Mouse (Mus musculus): ENCODE measurements at regions not wholly inside any gene's neighbourhood (a gene's known extent, or its start where the extent isn't known, plus 50 kb on each side); places are given as distances from the start of the nearest gene placed in this dataset.

DNA sequence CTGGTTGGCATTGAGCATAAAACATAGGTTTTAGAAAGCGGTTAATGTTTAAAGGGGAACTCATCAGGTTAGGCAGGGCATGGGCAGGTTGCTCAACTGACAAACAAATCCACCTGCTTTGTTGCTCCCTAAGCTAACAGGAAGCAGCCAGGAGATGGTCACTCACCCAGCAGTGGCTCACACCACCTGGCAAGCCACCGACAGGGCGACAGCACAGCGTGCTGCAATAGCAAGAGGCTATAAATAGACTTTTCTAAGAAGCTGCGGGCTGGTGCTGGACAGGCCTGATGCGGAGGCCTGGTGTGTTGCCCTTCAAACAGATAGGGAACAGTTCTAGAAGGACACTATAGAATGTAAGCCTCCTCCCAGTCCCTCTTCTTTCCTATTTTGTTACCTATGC, 559.3 kb upstream of the Gm19410 start:
- peak overlapping the region; percentile 84 for H3K27ac ChIP-seq
- DNase-seq: peak; percentile 88
- TF ChIP-seq CTCF (IDR thresholded peaks at IDR 0.05): no peak
- peak overlapping the region; percentile 40; the same call in 1 of the 2 replicates for H3K4me3 ChIP-seq
- intact Hi-C loops (cut with DNase I): no loop called here

DNA sequence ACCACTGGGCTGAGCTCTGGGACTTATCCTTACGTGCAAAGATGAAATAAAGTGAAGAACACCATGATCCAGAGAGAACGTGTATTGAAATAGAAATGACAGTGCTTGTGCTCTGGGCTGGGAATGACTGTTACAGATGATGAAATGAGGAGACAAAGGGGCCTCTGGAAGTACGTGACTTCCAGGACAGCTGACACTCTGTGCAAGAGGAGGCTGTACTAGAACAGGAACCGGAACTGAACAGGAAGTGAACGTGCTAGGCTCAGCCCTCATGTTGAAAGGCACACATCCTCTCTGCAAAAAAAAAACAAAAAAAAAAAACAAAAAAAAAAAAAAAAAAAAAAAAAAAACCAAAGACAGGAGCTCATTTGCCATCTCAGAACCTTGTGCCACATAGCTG, 557.2 kb upstream of the Gm19410 start:
- DNase-seq: no peak
- no peak overlapping the region for H3K27ac ChIP-seq
- H3K4me3 ChIP-seq: no peak overlapping the region
- no peak for TF ChIP-seq CTCF (IDR thresholded peaks at IDR 0.05)
- intact Hi-C loops (cut with DNase I): no loop called here

- intact Hi-C loops (cut with DNase I): no loop called here
- Histone ChIP-seq H3K4me3 (no peak overlapping the region), H3K27ac (no peak overlapping the region)
- no peak for DNase-seq
- TF ChIP-seq CTCF (IDR thresholded peaks at IDR 0.05): no peak
These were observed 553.8 kb upstream of the Gm19410 start for GRCm38 (mm10) chr8:35211506-35212452.

DNA sequence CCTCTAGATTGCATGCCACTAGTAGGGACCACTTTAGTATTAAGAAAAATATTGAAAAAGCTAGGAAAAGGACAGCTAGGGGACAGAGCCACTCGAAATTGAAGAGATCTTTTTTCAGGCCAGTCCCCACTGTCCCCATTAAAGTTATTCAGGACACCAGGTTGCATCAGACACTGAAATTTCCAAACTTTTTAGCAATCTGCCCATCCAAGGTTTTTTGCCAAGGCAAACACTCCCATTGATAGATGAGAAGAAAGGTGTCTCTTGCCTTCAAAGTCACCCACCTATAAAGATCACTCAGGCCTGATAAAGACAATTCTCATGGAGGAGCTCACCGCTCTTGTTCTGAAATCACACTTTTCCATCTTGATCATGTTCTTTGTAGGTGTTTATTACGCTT, 552.1 kb upstream of the Gm19410 start:
- intact Hi-C loops (cut with DNase I): no loop called here
- TF ChIP-seq CTCF (IDR thresholded peaks at IDR 0.05): no peak
- Histone ChIP-seq H3K27ac (no peak overlapping the region), H3K4me3 (no peak overlapping the region)
- no peak for DNase-seq

DNA sequence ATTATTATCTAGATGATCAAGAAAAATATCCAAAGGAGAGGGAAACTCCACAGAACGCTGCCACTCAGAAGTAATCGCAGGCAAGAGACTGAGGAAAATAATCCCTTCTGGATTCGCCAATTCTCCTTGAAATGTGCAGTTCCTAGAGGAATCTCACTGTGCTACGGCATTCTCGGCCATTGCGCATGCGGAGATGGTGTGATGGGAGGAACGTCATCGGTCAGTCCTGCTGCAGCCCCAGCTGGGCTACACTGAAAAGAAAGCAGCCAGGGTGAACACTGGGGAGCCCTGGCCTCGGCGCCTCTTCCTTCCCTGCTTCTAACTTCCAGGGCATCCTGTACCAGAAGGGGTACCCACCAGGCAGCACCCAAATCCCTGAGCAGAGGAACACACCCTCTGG, 548.0 kb upstream of the Gm19410 start:
- Histone ChIP-seq H3K4me3 (no peak overlapping the region; the same call in 1 of the 2 replicates), H3K27ac (peak overlapping the region; percentile 78)
- no peak for TF ChIP-seq CTCF (IDR thresholded peaks at IDR 0.05)
- intact Hi-C loops (cut with DNase I): no loop called here
- peak; percentile 26 for DNase-seq

GRCm38 (mm10) chr8:35218327-35218726, 547.3 kb upstream of the Gm19410 start:
- intact Hi-C loops (cut with DNase I): no loop called here
- Histone ChIP-seq H3K4me3 (no peak overlapping the region), H3K27ac (peak overlapping the region; percentile 78)
- DNase-seq: peak; percentile 84
- TF ChIP-seq CTCF (IDR thresholded peaks at IDR 0.05): no peak

GRCm38 (mm10) chr8:35224053-35224924, 541.3 kb upstream of the Gm19410 start:
- no peak for DNase-seq
- no peak for TF ChIP-seq CTCF (IDR thresholded peaks at IDR 0.05)
- Histone ChIP-seq H3K4me3 (no peak overlapping the region), H3K27ac (no peak overlapping the region)
- intact Hi-C loops (cut with DNase I): no loop called here

GRCm38 (mm10) chr8:35224925-35225244, 540.7 kb upstream of the Gm19410 start:
- intact Hi-C loops (cut with DNase I): no loop called here

GRCm38 (mm10) chr8:35227079-35227478, 538.5 kb upstream of the Gm19410 start:
- Histone ChIP-seq H3K27ac (no peak overlapping the region), H3K4me3 (no peak overlapping the region)
- intact Hi-C loops (cut with DNase I): no loop called here
- no peak for DNase-seq
- TF ChIP-seq CTCF (IDR thresholded peaks at IDR 0.05): no peak

More at GRCm38 (mm10) chr8:35224925-35225244, 540.7 kb upstream of the Gm19410 start:
- Histone ChIP-seq H3K27ac (no peak overlapping the region), H3K4me3 (no peak overlapping the region)
- no peak for DNase-seq
- TF ChIP-seq CTCF (IDR thresholded peaks at IDR 0.05): no peak

DNA sequence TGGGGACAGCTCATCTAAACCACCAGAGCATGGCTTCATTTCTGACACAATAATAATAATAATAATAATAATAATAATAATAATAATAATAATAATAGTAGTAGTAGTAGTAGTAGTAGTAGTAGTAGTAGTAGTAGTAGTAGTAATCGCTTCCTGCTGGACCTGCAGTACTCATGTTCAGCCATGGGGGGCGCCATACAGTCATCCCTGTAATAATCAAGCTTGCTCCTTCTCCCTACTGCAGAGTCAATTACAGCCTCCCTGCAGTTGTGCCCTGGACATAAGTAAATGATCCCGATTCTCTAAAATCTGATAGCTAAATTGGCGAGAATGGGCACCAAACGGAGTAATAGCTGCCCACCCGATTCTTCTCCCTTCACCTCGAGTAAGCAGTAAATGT, 537.1 kb upstream of the Gm19410 start:
- TF ChIP-seq CTCF (IDR thresholded peaks at IDR 0.05): peak; percentile 53
- peak; percentile 26 for DNase-seq
- Histone ChIP-seq H3K27ac (no peak overlapping the region), H3K4me3 (no peak overlapping the region)
- intact Hi-C loops (cut with DNase I): no loop called here

DNA sequence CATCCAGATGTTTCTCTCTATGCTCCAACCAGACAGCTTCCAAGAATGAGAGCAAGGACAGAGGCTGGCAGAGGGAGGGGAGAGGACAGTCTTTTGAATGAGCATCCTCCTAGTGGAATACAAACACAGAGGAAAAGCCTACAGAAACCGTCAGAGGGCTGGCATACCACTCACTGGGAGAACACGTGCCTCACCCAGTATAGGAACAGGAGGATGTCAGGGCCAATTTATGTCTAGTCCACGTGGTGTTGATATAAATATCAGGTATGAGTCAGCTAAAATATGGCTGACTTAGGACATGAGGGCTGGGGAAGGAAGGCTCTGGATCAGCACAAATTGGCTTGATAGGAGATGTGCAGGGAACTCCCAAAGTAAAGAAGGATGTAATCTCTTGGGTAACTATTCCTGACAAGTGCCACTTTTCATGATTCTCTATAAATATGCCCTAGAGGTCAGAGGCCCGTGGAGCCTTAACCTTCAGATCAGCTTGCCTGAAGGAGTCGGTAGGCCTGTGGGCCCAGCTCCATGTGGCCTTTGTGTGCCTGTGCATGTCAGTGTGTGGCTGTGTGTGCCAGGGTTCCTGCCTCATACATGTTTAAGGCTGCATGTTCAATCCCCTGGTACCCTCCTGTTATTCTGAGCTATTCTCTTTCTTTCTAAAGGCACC, 531.9 kb upstream of the Gm19410 start:
- H3K27ac ChIP-seq: peak overlapping the region; percentile 40; the same call in 1 of the 2 replicates
- no peak for TF ChIP-seq CTCF (IDR thresholded peaks at IDR 0.05)
- intact Hi-C loops (cut with DNase I): no loop called here
- DNase-seq: no peak
- H3K4me3 ChIP-seq: no peak overlapping the region

GRCm38 (mm10) chr8:35234436-35234835, 531.2 kb upstream of the Gm19410 start:
- H3K4me3 ChIP-seq: no peak overlapping the region
- intact Hi-C loops (cut with DNase I): no loop called here
- no peak for TF ChIP-seq CTCF (IDR thresholded peaks at IDR 0.05)
- no peak for DNase-seq
- peak overlapping the region; percentile 28; the same call in 1 of the 2 replicates for H3K27ac ChIP-seq
